Mouse (Mus musculus) hindbrain, embryonic 16.5 days (tissue): ENCODE data around the gene Rbms2. TPM values are rescaled to one million over a fixed set of nuclear protein-coding genes. Genes with fewer than 3 reads are reported as not detected.
"Not testable (repeated sequence)": the region's sequence is repeated elsewhere in the genome, so short reads cannot be mapped to it uniquely, and the experiment has no call there.

Source experiments
- ATAC-seq: fragments of 200-750 bp; cut with Nextera tagmentation; 2 replicates; pipeline ENCODE4 v1.8.0; 2017; ENCODE audit warnings: moderate TSS enrichment, moderate library complexity
- H3K27ac ChIP-seq: fragments of 300-500 bp; sonication (generic); 2 replicates; pipeline ENCODE4 v1.5.1; 2014; ENCODE audit warnings: low read depth, mild to moderate bottlenecking, control low read depth, low read length, moderate library complexity
- H3K27me3 ChIP-seq: fragments of 300-500 bp; sonication (generic); replicated peaks from 2 replicates; pipeline ENCODE4 v1.6.1; 2014; ENCODE audit warnings: low read length; ENCODE audit not compliant: control insufficient read depth, insufficient read depth
- H3K36me3 ChIP-seq: fragments of 300-500 bp; sonication (generic); 2 replicates; pipeline ENCODE4 v1.6.1; 2014; ENCODE audit warnings: mild to moderate bottlenecking, low read length, moderate library complexity, mixed read lengths; ENCODE audit not compliant: control insufficient read depth, insufficient read depth
- H3K4me1 ChIP-seq: fragments of 300-500 bp; sonication (generic); 2 replicates; pipeline ENCODE4 v1.6.1; 2014; ENCODE audit warnings: low read depth, low read length; ENCODE audit not compliant: control insufficient read depth, insufficient read depth
- H3K4me2 ChIP-seq: fragments of 300-500 bp; sonication (generic); 2 replicates; pipeline ENCODE4 v1.6.1; 2014; ENCODE audit warnings: mild to moderate bottlenecking, low read length, control low read depth, moderate library complexity
- H3K4me3 ChIP-seq: fragments of 300-500 bp; sonication (generic); 2 replicates; pipeline ENCODE4 v1.5.1; 2014; ENCODE audit warnings: mild to moderate bottlenecking, low read length, control low read depth, moderate library complexity
- H3K9ac ChIP-seq: fragments of 300-500 bp; sonication (generic); 2 replicates; pipeline ENCODE4 v1.6.1; 2014; ENCODE audit warnings: low read depth, mild to moderate bottlenecking, control low read depth, low read length, moderate library complexity
- H3K9me3 ChIP-seq: fragments of 300-500 bp; sonication (generic); 2 replicates; pipeline ENCODE4 v1.6.1; 2014; ENCODE audit warnings: mild to moderate bottlenecking, low read length, moderate library complexity; ENCODE audit not compliant: control insufficient read depth
- WGBS: fragments of 180-500 bp; shearing (Covaris S2); extraction: QIAGEN DNeasy Blood & Tissue Kit; methylation state at CpG from one replicate; pipeline ENCODE4 v1.1.7; 2014; 5-methylcytosine and 5-hydroxymethylcytosine counted together
- polyA plus RNA-seq: library from polyadenylated mRNA; unstranded; fragments of >200 nt; fragmentation: Nextera tagmentation; extraction: Ambion mirVana; gene quantifications from 2 replicates; pipeline ENCODE4 v1.2.1, GENCODE M21; 2015

Gene Rbms2
- polyA plus RNA-seq, 1 experiment from 2014 or later: 8.2 TPM

- Histone ChIP-seq H3K36me3 (peaks cover 28% of the 10 kb centered on the region), H3K9me3 (no peaks in the 10 kb centered on the region), H3K9ac (peak within 1 kb of the TSS; percentile 87), H3K27me3 (no peaks in the 10 kb centered on the region), H3K4me3 (peak within 1 kb of the TSS; percentile 79), H3K4me2 (peak within 1 kb of the TSS; percentile 92), H3K27ac (peak within 1 kb of the TSS; percentile 89), H3K4me1 (peaks cover 29% of the 10 kb centered on the region)
- WGBS: 2% methylated on average over 20 of the region's 20 CpGs
- ATAC-seq: peak; percentile 21; the same call in 1 of the 2 replicates
Measured at GRCm38 (mm10) chr10:128091564-128092505, 88.3 kb downstream of the Rbms2 start, which contains the start of gene Baz2a. Gene Baz2a, plus strand, starts transcription at chr10:128091577.

- Histone ChIP-seq H3K4me1 (peaks cover 29% of the 10 kb centered on the region), H3K9ac (no peak overlapping the region), H3K27ac (no peak overlapping the region; the same call in 1 of the 2 replicates), H3K36me3 (peaks cover 31% of the 10 kb centered on the region), H3K9me3 (no peaks in the 10 kb centered on the region), H3K4me3 (peak overlapping the region; percentile 79), H3K27me3 (no peaks in the 10 kb centered on the region), H3K4me2 (peak overlapping the region; percentile 92)
- 7% methylated on average over 14 of the region's 14 CpGs for WGBS
- peak; percentile 32 for ATAC-seq
Measured at GRCm38 (mm10) chr10:128090651-128091563, 89.2 kb downstream of the Rbms2 start.

- Histone ChIP-seq H3K27ac (no peak overlapping the region), H3K4me3 (no peak overlapping the region), H3K9me3 (no peaks in the 10 kb centered on the region), H3K27me3 (no peaks in the 10 kb centered on the region), H3K4me1 (peaks cover 33% of the 10 kb centered on the region), H3K4me2 (no peak overlapping the region), H3K9ac (no peak overlapping the region), H3K36me3 (peaks cover 42% of the 10 kb centered on the region)
- no peak for ATAC-seq
- WGBS: 84% methylated on average over 5 of the region's 5 CpGs
Measured at GRCm38 (mm10) chr10:128089842-128090241, 90.3 kb downstream of the Rbms2 start.

GRCm38 (mm10) chr10:128088181-128088580, 91.9 kb downstream of the Rbms2 start:
- Histone ChIP-seq H3K4me1 (peaks cover 20% of the 10 kb centered on the region), H3K27me3 (no peaks in the 10 kb centered on the region), H3K9me3 (no peaks in the 10 kb centered on the region), H3K4me3 (no peak overlapping the region), H3K27ac (no peak overlapping the region), H3K9ac (no peak overlapping the region), H3K36me3 (peaks cover 42% of the 10 kb centered on the region), H3K4me2 (no peak overlapping the region)
- WGBS: 95% methylated on average over 5 of the region's 5 CpGs
- no peak for ATAC-seq

GRCm38 (mm10) chr10:128087216-128087615, 92.9 kb downstream of the Rbms2 start:
- H3K9me3 ChIP-seq, H3K4me2 ChIP-seq, ATAC-seq, H3K9ac ChIP-seq, H3K27ac ChIP-seq, H3K27me3 ChIP-seq, H3K4me3 ChIP-seq: not testable (repeated sequence)
- 91% methylated on average over 2 of the region's 2 CpGs for WGBS
- H3K4me1 ChIP-seq: peaks cover 21% of the 10 kb centered on the region
- peaks cover 42% of the 10 kb centered on the region for H3K36me3 ChIP-seq

GRCm38 (mm10) chr10:128086391-128086790, 93.7 kb downstream of the Rbms2 start:
- 74% methylated on average over 6 of the region's 6 CpGs for WGBS
- Histone ChIP-seq H3K9ac (no peak overlapping the region), H3K4me3 (no peak overlapping the region), H3K36me3 (peaks cover 42% of the 10 kb centered on the region), H3K27ac (no peak overlapping the region), H3K27me3 (no peaks in the 10 kb centered on the region), H3K4me2 (no peak overlapping the region), H3K4me1 (peaks cover 19% of the 10 kb centered on the region), H3K9me3 (no peaks in the 10 kb centered on the region)
- no peak for ATAC-seq

- H3K9me3 ChIP-seq: no peaks in the 10 kb centered on the region
- peak overlapping the region; percentile 84 for H3K9ac ChIP-seq
- no peak for ATAC-seq
- peak overlapping the region; percentile 75 for H3K4me2 ChIP-seq
- H3K27ac ChIP-seq: peak overlapping the region; percentile 86; the same call in 1 of the 2 replicates
- peaks cover 13% of the 10 kb centered on the region for H3K4me1 ChIP-seq
- H3K27me3 ChIP-seq: no peaks in the 10 kb centered on the region
- H3K36me3 ChIP-seq: peaks cover 27% of the 10 kb centered on the region
- WGBS: 1% methylated on average over 3 of the region's 3 CpGs
- peak overlapping the region; percentile 67 for H3K4me3 ChIP-seq
Measured at GRCm38 (mm10) chr10:128084160-128084559, 95.9 kb downstream of the Rbms2 start.

GRCm38 (mm10) chr10:128083688-128084087, 96.4 kb downstream of the Rbms2 start:
- no peak for ATAC-seq
- Histone ChIP-seq H3K4me1 (peaks cover 13% of the 10 kb centered on the region), H3K9ac (peak overlapping the region; percentile 84), H3K4me2 (peak overlapping the region; percentile 75), H3K27me3 (no peaks in the 10 kb centered on the region), H3K27ac (peak overlapping the region; percentile 86), H3K4me3 (peak overlapping the region; percentile 67), H3K36me3 (peaks cover 24% of the 10 kb centered on the region), H3K9me3 (no peaks in the 10 kb centered on the region)
- WGBS: under 1% methylated on average over 22 of the region's 22 CpGs
